Mouse (Mus musculus): ENCODE results near the gene Gm10577.

DNA sequence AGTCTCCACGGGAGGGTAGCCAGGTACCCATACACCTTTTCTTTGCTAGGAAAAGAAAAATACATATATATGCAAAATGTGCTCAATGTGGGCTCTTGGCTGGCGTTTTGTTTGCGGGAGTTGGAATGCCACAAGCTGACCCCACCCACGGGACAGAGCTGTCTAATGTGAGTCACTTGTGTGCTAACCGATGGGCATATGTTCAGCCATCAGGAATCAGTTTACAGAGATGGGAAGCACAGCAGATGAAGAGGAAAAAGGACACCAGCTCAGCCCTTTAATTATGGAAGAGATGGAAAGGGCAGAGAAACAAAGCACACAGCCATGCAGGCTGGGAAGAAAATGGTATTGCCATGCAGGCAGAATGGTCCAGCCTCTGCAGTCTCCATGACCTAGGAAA is 6.1 kb upstream of the Gm10577 start:
- TF ChIP-seq CTCF (IDR thresholded peaks at IDR 0.05; ENCODE audit: borderline replicate concordance, insufficient read depth, low read depth, low read length) (no peak), POLR2A (IDR thresholded peaks at IDR 0.05; ENCODE audit: borderline replicate concordance, insufficient read depth, low read length) (no peak)
